Mouse (Mus musculus): ENCODE results near the gene Galnt18.

Gene Galnt18

GRCm38 (mm10) chr7:111625736-111626135 lies 154.0 kb downstream of the Galnt18 start:
- DNase-seq, result no peak

GRCm38 (mm10) chr7:111616231-111616937 lies 163.4 kb downstream of the Galnt18 start:
- DNase-seq, result peak; percentile 49

GRCm38 (mm10) chr7:111614471-111614870 lies 165.3 kb downstream of the Galnt18 start:
- no peak for DNase-seq

- no peak for DNase-seq
Observed at GRCm38 (mm10) chr7:111607476-111607875, 172.3 kb downstream of the Galnt18 start.

GRCm38 (mm10) chr7:111606091-111606490 lies 173.7 kb downstream of the Galnt18 start:
- DNase-seq, result no peak

GRCm38 (mm10) chr7:111605663-111606062 lies 174.1 kb downstream of the Galnt18 start:
- DNase-seq, result no peak

GRCm38 (mm10) chr7:111604578-111605208 lies 175.1 kb downstream of the Galnt18 start:
- no peak for DNase-seq

- DNase-seq, result no peak
Observed at GRCm38 (mm10) chr7:111603186-111603585, 176.6 kb downstream of the Galnt18 start.

- no peak for DNase-seq
Observed at GRCm38 (mm10) chr7:111601339-111602067, 178.3 kb downstream of the Galnt18 start.

- DNase-seq, result no peak
Observed at GRCm38 (mm10) chr7:111600756-111601155, 179.0 kb downstream of the Galnt18 start.

- no peak for DNase-seq
Observed at GRCm38 (mm10) chr7:111593680-111594079, 186.1 kb downstream of the Galnt18 start.

GRCm38 (mm10) chr7:111589506-111590125 lies 190.2 kb downstream of the Galnt18 start:
- no peak for DNase-seq

- DNase-seq, result peak; percentile 37
Observed at GRCm38 (mm10) chr7:111588291-111588781, 191.4 kb downstream of the Galnt18 start.

GRCm38 (mm10) chr7:111580547-111580946 lies 199.2 kb downstream of the Galnt18 start:
- DNase-seq, result no peak

- no peak for DNase-seq
Observed at GRCm38 (mm10) chr7:111575096-111575495, 204.7 kb downstream of the Galnt18 start.

- no peak for DNase-seq
Observed at GRCm38 (mm10) chr7:111572336-111572735, 207.4 kb downstream of the Galnt18 start.

GRCm38 (mm10) chr7:111566838-111567237 lies 212.9 kb downstream of the Galnt18 start:
- no peak for DNase-seq

- no peak for DNase-seq
Observed at GRCm38 (mm10) chr7:111563316-111564110, 216.3 kb downstream of the Galnt18 start.

GRCm38 (mm10) chr7:111560097-111560496 lies 219.7 kb downstream of the Galnt18 start:
- no peak for DNase-seq

GRCm38 (mm10) chr7:111559011-111559410 lies 220.8 kb downstream of the Galnt18 start:
- no peak for DNase-seq

GRCm38 (mm10) chr7:111550987-111551386 lies 228.8 kb downstream of the Galnt18 start:
- no peak for DNase-seq

- peak; percentile 29 for DNase-seq
Observed at GRCm38 (mm10) chr7:111547069-111547468, 232.7 kb downstream of the Galnt18 start.
